Mouse (Mus musculus): ENCODE results near the gene Bbx. TPM values are rescaled to one million over a fixed set of nuclear protein-coding genes. Genes with fewer than 3 reads are reported as not detected.

Bbx gene
- polyA plus RNA-seq, 2 experiments = 13.4 to 30.9 TPM

DNA sequence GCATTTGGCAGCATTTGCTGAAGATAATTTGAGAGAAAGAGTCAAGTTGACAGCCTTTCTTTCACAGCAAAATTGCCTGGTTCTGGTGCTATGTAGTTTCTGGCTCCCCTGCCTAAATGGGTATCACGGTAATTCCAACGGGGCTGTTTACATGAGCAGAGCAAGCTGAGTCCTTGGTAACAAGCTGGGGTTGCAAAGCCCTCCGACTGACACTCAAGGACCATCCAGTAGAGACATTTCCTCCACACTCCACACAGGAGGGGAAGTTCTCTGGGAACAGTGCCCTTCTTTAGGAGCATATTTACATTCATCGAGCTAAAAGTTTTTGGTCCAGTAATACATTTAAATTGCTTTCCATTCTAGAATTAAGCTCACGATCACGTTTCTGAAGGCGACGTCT is 249.2 kb downstream of the Bbx start:
- Histone ChIP-seq H3K4me2 (replicated peaks; ENCODE audit: low read depth, low read length, severe bottlenecking) (no peak overlapping the region), H3K9ac (ENCODE audit: low read depth, low read length, severe bottlenecking) (no peak overlapping the region), H3K4me1 (ENCODE audit: control insufficient read depth, insufficient read depth, low read length) (no peaks in the 10 kb centered on the region), H3K4me3 (replicated peaks; ENCODE audit: low read length) (no peak overlapping the region), H3K27me3 (ENCODE audit: control insufficient read depth, insufficient read depth, low read length) (no peaks in the 10 kb centered on the region), H3K27ac (replicated peaks; ENCODE audit: low read depth, low read length) (no peak overlapping the region), H3K36me3 (ENCODE audit: control insufficient read depth, insufficient read depth, low read length) (no peaks in the 10 kb centered on the region), H3K9me3 (ENCODE audit: control insufficient read depth, low read length) (no peaks in the 10 kb centered on the region)
- no peak for TF ChIP-seq POLR2A (IDR thresholded peaks at IDR 0.05; ENCODE audit: borderline replicate concordance, extremely low read depth, insufficient read depth, insufficient read length)
- ATAC-seq (ENCODE audit: low FRiP score, low read depth) (no peak), DNase-seq (ENCODE audit: low spot score) (no peak)
- 73% methylated on average over 8 of the region's 8 CpGs for WGBS

DNA sequence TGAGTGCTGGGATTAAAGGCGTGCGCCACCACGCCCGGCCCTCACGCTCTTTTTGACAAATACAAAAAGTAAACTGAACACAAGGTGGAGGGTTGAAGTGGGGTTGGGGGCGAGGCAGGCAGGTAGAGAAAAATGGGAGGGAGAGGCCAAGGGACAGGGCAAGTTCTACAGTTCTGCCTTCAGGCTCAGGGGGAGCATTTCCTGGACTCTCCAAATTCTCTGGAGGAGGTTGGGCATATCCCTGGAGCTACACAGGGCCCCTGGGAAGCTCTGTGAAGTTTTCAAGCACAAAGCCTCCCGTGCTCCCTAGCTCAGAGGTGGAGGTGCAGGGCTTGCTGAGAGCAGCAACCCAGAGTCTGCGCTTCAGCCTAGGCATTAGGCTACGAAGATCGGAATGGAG is 249.6 kb downstream of the Bbx start:
- no peak for TF ChIP-seq POLR2A (IDR thresholded peaks at IDR 0.05; ENCODE audit: borderline replicate concordance, extremely low read depth, insufficient read depth, insufficient read length)
- Histone ChIP-seq H3K9me3 (ENCODE audit: control insufficient read depth, low read length) (no peaks in the 10 kb centered on the region), H3K27me3 (ENCODE audit: control insufficient read depth, insufficient read depth, low read length) (no peaks in the 10 kb centered on the region), H3K27ac (replicated peaks; ENCODE audit: low read depth, low read length) (no peak overlapping the region), H3K36me3 (ENCODE audit: control insufficient read depth, insufficient read depth, low read length) (no peaks in the 10 kb centered on the region), H3K4me1 (ENCODE audit: control insufficient read depth, insufficient read depth, low read length) (no peaks in the 10 kb centered on the region), H3K4me3 (replicated peaks; ENCODE audit: low read length) (no peak overlapping the region), H3K9ac (ENCODE audit: low read depth, low read length, severe bottlenecking) (no peak overlapping the region), H3K4me2 (replicated peaks; ENCODE audit: low read depth, low read length, severe bottlenecking) (no peak overlapping the region)
- ATAC-seq (ENCODE audit: low FRiP score, low read depth) (no peak), DNase-seq (ENCODE audit: low spot score) (no peak)
- 78% methylated on average over 10 of the region's 10 CpGs for WGBS

DNA sequence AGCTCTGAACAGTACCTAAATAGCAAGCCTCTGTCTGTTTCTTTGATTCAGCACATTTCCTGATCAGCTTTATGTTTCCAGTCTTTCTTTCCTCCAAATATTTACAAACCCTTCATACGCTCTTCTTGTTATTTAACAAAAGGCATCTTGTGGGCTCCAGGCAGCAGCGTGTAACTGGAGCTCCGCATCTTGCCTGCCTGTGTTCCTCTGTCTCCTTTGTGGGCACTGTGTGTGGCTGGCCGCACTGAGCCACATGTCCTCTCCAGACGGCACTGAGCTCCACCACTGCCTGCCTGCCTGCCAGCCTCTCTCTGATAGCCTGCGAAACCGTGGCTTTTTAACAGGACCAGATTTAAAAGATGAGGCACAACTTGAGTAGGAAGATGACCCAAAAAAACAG is 259.4 kb downstream of the Bbx start:
- no peak for ATAC-seq (ENCODE audit: low FRiP score, low read depth)
- TF ChIP-seq POLR2A (IDR thresholded peaks at IDR 0.05; ENCODE audit: borderline replicate concordance, extremely low read depth, insufficient read depth, insufficient read length) = no peak

DNA sequence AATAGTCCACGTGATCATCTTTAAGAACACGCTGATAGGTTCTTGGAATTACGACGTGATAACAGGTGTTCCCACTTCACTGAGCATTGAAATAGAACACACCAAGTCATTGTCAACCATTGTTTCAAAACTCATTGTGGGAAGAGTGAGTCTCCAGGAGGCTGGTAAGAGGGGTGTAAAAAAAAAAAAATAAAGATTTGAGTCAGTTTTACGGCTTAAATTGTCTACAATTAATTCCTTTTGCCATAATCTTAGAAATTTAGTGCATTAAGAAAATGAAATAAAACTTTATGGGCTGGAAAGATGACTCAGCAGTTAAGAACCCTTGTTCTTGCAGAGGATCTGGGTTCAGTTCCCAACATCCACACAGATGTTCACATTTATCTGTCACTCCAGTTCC is 261.4 kb downstream of the Bbx start:
- no peak for DNase-seq (ENCODE audit: low spot score)
- no peaks in the 10 kb centered on the region for H3K9me3 ChIP-seq (ENCODE audit: control insufficient read depth, low read length)
- TF ChIP-seq POLR2A (IDR thresholded peaks at IDR 0.05; ENCODE audit: borderline replicate concordance, extremely low read depth, insufficient read depth, insufficient read length) = no peak
- H3K27me3 ChIP-seq (ENCODE audit: control insufficient read depth, insufficient read depth, low read length) = no peaks in the 10 kb centered on the region
- WGBS = 89% methylated on average over 5 of the region's 5 CpGs
- H3K9ac ChIP-seq (ENCODE audit: low read depth, low read length, severe bottlenecking) = no peak overlapping the region
- no peak overlapping the region for H3K4me3 ChIP-seq (replicated peaks; ENCODE audit: low read length)
- H3K27ac ChIP-seq (replicated peaks; ENCODE audit: low read depth, low read length) = no peak overlapping the region
- no peak overlapping the region for H3K4me2 ChIP-seq (replicated peaks; ENCODE audit: low read depth, low read length, severe bottlenecking)
- ATAC-seq (ENCODE audit: low FRiP score, low read depth) = no peak
- no peaks in the 10 kb centered on the region for H3K36me3 ChIP-seq (ENCODE audit: control insufficient read depth, insufficient read depth, low read length)
- no peaks in the 10 kb centered on the region for H3K4me1 ChIP-seq (ENCODE audit: control insufficient read depth, insufficient read depth, low read length)

More for the DNA sequence above, 259.4 kb downstream of the Bbx start:
- H3K4me1 ChIP-seq (ENCODE audit: control insufficient read depth, insufficient read depth, low read length) = no peaks in the 10 kb centered on the region
- no peaks in the 10 kb centered on the region for H3K27me3 ChIP-seq (ENCODE audit: control insufficient read depth, insufficient read depth, low read length)
- H3K9me3 ChIP-seq (ENCODE audit: control insufficient read depth, low read length) = no peaks in the 10 kb centered on the region
- no peak overlapping the region for H3K9ac ChIP-seq (ENCODE audit: low read depth, low read length, severe bottlenecking)
- no peak overlapping the region for H3K27ac ChIP-seq (replicated peaks; ENCODE audit: low read depth, low read length)
- H3K4me3 ChIP-seq (replicated peaks; ENCODE audit: low read length) = no peak overlapping the region
- no peak for DNase-seq (ENCODE audit: low spot score)
- no peak overlapping the region for H3K4me2 ChIP-seq (replicated peaks; ENCODE audit: low read depth, low read length, severe bottlenecking)
- H3K36me3 ChIP-seq (ENCODE audit: control insufficient read depth, insufficient read depth, low read length) = no peaks in the 10 kb centered on the region
- 50% methylated on average over 7 of the region's 7 CpGs for WGBS

DNA sequence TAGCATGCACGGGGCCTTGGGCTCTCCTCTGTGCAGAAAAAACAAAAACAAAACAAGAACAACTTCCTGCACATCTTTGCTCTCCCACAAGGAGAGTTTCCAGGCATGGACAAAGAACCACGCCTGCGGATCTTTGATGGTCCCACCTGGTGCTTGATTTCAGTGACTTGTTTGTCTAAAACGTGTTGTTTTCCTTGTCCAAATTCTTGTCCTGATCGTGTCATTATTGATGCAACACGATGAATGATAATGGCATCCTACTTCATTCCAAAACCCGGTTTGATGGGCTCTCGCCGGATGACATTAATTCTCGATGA is 264.2 kb downstream of the Bbx start:
- DNase-seq (ENCODE audit: low spot score) = no peak
- WGBS = 79% methylated on average over 10 of the region's 10 CpGs

More for the DNA sequence above, 264.2 kb downstream of the Bbx start:
- Histone ChIP-seq H3K36me3 (ENCODE audit: control insufficient read depth, insufficient read depth, low read length) (no peaks in the 10 kb centered on the region), H3K9me3 (ENCODE audit: control insufficient read depth, low read length) (no peaks in the 10 kb centered on the region), H3K4me2 (replicated peaks; ENCODE audit: low read depth, low read length, severe bottlenecking) (no peak overlapping the region), H3K27ac (replicated peaks; ENCODE audit: low read depth, low read length) (no peak overlapping the region), H3K9ac (ENCODE audit: low read depth, low read length, severe bottlenecking) (no peak overlapping the region), H3K4me3 (replicated peaks; ENCODE audit: low read length) (no peak overlapping the region), H3K4me1 (ENCODE audit: control insufficient read depth, insufficient read depth, low read length) (no peaks in the 10 kb centered on the region), H3K27me3 (ENCODE audit: control insufficient read depth, insufficient read depth, low read length) (no peaks in the 10 kb centered on the region)
- ATAC-seq (ENCODE audit: low FRiP score, low read depth) = no peak
- no peak for TF ChIP-seq POLR2A (IDR thresholded peaks at IDR 0.05; ENCODE audit: borderline replicate concordance, extremely low read depth, insufficient read depth, insufficient read length)

All from limb, embryonic 14.5 days (tissue).